Mouse (Mus musculus): ENCODE measurements around the gene Hcst.

Gene Hcst

GRCm38 (mm10) chr7:30431793-30432192 lies 12.1 kb upstream of the Hcst start:
- DNase-seq: peak; percentile 83

DNA sequence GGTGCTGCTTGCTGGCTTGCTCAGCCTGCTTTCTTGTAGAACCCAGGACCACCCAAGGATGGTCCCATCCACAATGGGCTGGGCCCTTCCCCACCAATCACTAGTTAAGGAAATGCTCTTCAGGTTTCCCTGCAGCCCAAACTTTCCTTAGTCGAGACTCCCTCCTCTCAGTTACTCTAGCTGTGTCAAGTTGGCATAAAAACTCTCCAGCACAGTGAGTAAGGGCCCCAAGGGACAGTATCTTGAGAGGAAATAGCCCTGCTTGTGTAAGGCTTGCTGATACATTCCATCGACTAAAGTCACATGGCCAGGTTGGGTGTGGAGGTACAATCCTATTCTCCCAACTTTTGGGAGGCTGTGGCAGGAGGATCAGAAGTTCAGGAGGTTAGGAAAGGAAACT lies 10.5 kb upstream of the Hcst start:
- DNase-seq: no peak

DNA sequence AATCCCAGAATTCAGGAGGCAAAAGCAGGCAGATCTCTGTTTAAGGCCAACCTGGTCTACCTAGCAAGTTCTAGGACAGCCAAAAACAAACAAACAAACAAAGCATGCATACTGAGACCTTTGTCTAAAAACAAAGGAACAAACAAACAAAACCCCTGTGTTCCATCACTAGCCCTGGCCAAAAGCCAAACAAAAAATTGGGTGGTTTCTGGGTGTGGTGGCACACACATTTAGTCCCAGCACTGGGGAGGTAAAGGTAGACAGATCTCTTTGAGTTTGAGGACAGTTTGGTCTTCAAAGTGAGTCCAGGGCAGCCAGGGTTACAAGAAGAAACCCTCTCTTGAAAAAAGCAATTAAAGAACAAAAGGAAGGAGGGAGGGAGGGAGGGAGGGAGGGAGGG lies 9.7 kb upstream of the Hcst start:
- no peak for DNase-seq

DNA sequence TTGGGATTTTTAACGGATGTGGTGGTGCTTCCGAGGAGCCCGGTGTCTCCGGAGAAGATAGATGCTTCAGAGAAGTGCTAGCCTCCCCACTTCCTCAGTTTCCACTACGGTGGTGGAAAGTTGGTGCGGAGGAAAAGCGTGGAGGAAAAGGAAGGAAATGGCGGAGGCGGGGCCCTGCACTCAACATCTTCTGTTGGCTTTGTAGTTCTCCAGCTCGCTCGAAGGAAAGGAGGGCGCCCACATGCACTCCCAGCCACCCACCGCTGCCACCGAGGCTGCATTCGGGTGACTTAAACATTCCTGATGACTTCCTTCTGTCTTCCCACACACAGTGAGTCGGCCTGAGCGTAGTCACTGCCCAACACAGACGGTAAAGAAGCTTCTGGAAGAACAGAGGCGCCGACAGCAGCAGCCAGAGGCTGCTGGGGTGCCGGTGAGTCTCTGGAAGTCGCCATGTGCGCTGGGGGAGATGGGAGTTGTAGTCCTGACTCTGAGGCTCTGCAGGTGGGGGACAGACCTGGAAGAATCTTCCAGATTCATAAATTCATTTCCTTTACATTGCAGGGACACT lies 3.5 kb upstream of the Hcst start:
- peak; percentile 52 for DNase-seq

- no peak for DNase-seq
Observed at GRCm38 (mm10) chr7:30422560-30422959, 2.9 kb upstream of the Hcst start.

- DNase-seq: peak; percentile 93
Observed at GRCm38 (mm10) chr7:30421890-30422435, 2.3 kb upstream of the Hcst start.

GRCm38 (mm10) chr7:30421175-30421889 lies 1.7 kb upstream of the Hcst start, which contains the start of gene Nfkbid:
Gene Nfkbid, plus strand, starts transcription at chr7:30421732.
- DNase-seq: peak; percentile 88

DNA sequence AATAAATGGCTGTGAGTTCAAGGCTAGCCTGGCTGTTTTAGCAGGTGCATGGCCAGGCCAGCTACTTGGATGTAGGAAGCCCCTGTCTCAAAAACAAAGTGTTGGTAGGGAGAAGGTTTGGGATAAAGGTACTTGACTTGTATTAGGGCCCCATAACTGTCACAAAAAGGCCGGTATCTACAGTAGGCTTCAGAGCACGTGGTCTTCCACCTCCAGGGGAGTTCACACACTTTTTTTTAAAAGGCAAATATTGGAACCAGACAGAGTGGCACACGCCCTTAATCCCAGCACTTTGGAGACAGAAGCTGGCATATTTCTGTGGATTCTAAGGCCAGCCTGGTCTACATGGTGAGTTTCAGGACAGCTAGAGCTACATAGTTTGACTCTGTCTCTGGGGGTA lies 1.0 kb upstream of the Hcst start:
- DNase-seq: no peak

DNA sequence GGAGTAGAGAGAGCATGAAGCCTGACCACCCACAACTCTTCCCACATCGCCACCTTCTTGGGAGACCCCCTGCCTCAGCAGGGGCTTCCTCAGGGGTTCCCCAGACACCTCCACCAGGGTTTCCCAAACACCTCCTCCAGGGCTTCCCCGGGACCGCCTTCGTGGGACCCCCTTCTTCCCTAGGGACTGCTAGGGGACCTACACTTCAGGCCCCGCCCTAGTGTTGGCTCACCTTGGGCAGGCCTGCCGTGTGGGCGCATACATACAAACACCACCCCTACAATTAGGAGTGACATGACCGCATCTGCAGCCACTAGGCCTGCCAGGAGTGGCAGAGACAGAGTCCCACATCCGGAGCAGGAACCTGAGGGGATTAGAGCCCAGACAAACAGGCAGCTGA lies 1.8 kb downstream of the Hcst start:
- DNase-seq: peak; percentile 34

DNA sequence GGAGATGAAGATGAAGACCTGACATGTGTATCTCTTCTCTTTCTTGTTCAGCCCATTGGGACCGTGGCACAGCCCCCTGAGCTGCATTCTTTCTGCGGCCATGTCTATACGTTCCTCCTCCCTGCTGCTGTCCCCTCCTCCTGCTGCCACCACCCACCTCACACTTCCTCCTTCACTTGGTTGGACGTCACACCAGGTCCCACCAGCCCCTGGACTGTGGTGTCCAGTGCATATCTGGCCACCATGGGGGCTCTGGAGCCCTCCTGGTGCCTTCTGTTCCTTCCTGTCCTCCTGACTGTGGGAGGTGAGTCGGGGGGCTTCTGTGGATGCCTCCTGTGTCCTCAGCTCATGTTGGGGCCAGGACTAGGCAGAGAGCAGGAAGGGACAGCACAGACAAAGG lies 6.1 kb downstream of the Hcst start, which contains the start of gene Tyrobp:
Gene Tyrobp (plus strand): TSS at position 165 of the 400 bp plus-strand sequence.
- DNase-seq: peak; percentile 61

DNA sequence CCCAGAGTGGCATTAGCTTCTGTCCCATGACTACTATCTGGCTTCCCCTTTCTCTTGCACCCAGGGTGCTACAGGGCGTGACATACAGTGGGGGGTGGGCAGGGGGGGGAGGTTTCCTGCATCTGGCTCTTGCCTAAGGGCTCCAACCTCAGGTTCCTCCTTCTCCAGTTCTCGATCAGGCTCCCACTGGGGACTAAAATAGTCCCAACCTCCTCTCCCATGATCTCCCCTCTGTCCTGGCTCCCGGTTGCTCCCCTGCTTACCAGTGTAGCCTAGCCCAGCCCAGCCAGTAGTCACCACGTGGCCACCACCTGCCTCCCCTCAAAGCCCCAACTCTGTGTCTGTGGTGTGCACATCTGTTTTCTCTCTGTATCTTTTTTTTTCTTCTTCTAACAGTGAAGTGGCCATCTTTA lies 6.9 kb downstream of the Hcst start:
- DNase-seq: peak; percentile 41

DNA sequence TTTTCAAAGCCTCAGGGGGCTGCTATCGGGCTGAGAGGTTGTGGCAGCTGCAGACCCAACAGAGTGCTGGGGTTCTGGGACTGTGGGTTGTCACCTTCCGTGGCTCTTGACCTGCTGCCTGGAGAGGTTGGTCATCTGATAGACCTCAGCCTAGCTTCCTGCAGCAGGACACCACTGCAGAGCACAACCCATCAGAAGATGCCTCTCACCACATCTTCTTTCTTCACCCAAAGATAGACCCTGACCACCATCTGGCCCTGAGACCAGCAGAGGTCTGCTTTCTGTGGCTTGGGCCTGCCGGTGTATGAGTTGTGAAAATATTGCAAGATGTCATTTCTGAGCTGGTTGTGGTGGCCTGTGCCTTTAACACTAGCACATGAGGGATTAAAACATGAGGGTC lies 8.6 kb downstream of the Hcst start:
- DNase-seq: no peak

DNA sequence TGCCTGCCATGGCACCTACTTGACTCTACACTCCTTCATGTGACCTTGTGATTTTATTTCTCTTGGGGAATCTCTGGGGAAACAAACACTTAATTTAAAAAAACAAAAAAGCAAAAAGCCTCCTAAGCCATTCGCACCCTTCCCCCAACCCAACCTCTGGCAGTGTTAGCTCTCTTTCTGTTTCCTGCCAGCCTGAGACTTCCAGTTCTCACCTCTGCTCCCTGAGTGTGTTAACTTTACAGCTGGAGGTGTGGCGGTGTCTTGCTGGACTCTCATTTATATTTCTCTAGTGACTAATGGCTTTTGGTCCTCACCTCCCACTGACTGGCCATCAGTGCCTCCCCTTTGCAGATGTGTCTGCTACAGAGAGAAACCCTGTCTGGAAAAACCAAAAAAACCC lies 9.9 kb downstream of the Hcst start:
- DNase-seq: no peak

DNA sequence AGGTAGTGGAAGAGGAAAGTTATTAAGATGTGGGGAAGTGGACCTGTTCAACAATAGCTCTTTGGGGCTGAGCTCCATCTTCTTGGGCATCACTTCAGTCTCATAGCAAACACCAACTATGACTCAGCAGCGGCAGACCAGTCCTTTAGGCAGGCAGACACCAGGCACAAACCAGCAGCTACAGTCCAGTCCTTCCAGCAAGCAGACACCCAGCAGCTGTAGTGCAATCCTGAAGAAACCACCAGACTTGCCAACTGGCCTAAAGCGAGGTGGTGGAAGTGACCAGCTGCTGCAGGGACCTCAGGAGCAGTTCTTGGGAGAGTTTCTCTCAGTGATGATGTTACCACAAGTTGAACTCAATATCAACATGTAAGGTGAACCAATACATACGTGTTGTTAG lies 11.0 kb downstream of the Hcst start:
- DNase-seq: no peak

DNA sequence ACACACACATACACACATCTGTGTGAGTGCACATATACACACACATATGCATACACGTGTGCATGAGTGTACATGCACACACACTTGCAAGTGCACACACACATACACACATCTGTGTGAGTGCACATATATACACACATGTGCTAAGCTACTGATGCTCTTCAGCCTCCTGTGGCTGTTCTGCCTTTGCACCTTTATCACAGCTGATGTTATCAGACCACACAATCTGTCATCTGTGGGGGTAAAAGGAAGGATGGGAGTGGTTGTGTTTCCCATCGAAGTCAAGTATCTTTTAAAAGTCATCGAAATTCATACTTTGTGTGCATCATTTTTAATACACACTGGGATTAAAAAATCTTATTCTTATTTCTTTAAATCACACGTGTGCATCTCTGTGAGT lies 17.3 kb downstream of the Hcst start:
- no peak for DNase-seq

GRCm38 (mm10) chr7:30399671-30400070 lies 20.0 kb downstream of the Hcst start:
- no peak for DNase-seq

DNA sequence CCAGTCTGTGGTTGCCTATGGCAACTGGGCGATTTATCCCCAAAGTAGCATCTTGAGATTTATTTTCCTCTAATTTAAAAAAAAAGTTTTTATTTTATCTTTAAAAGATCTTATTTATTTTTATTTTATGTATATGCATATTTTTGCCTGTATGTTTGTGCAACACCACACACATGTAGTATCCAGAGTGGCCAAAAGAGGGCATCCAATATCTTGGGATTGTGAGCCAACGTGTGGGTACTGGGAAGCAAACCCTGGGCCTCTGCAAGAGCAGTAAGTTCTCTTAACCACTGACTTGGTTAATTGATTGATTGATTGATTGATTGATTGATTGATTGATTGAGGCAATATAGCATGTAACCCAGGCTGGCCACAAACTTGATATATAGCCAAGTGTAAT lies 24.8 kb downstream of the Hcst start:
- peak; percentile 58 for DNase-seq

DNA sequence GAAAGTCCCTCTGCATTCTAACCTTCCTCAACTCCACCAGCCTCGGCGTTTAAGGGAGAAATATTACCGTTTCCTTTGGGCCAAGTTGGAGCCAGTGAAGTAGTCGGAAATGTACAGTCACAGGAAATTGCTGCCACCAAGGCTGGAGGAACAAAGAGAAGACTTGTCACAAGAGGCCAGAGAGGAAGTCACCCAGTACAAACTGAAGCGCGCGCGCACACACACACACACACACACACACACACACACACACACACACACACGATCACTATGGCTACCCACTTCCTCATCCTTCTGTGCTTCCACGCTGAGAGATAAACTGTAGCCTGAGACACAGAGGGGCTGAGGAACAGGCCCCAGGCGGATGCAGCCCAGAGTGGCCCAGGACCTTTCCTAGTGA lies 25.3 kb downstream of the Hcst start:
- DNase-seq: peak; percentile 77

DNA sequence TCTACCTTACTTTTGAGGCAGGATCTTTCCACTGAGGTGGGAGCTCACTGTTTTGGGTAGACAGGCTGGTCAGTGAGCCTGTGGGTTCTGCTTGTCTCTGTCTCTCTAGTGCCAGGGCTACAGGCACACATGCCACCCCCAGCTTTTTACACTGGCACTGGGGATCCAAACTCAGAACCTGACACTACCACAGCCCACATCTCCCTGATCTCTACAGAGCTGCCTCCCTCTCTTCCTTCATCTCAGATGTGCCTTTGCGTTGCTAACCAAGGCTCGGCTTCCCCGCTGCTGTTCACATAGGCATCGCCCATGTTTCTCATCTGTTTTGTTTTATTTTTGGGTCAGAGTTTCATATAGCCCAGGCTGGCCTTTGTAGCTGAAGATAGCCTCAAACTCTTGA lies 26.0 kb downstream of the Hcst start:
- no peak for DNase-seq

GRCm38 (mm10) chr7:30392746-30393520 lies 26.7 kb downstream of the Hcst start:
- no peak for DNase-seq

DNA sequence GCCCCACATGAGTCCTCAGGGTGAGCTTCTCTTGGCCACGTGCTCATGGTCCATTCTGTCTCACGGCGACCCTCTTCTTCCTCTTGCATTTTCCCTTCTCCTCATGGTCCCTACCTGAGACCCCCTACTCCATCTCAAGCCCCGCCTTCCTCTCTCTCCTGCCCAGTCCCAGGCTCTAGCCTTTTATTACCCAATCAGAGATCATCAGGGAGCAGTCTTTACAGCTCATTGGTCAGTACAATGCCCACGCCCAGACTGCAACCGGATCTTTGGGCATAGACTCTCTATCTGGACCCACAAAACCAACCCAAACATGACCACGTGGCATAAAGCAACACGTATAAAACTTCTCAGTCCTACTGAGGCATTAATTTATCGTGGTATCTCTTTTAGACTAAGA lies 35.5 kb downstream of the Hcst start:
- no peak for DNase-seq

GRCm38 (mm10) chr7:30380061-30380460 lies 39.6 kb downstream of the Hcst start:
- no peak for DNase-seq

DNA sequence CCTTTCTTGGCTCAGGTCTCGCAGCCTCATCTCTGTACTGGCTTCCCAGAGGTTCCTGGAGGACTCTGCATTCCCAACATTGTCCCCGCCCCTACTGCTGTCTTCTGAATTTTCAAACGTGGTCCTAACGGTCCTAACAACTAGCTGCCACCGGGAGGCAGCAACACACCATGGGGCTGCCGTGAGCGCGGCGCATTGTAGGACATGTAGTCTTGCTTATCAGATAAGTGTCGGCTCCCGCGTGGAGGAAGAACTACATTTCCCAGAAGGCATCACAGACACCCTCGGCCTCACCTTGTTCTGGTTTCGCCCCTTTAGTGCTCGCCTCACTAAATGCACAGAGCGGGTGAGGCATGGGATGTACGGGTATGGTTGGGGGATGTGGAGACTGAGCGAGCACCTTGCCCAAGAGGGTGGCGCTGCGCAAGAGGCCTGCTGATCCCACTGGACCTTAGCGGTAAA lies 46.1 kb downstream of the Hcst start:
- peak; percentile 97 for DNase-seq
